Mouse (Mus musculus): ENCODE measurements around the gene Slc1a3. TPM values are rescaled to one million over a fixed set of nuclear protein-coding genes. Genes with fewer than 3 reads are reported as not detected.
"Not testable (repeated sequence)": the region's sequence is repeated elsewhere in the genome, so short reads cannot be mapped to it uniquely, and the experiment has no call there.

Gene Slc1a3
- polyA plus RNA-seq, 1 experiment from 2014 or later = 17.8 TPM

DNA sequence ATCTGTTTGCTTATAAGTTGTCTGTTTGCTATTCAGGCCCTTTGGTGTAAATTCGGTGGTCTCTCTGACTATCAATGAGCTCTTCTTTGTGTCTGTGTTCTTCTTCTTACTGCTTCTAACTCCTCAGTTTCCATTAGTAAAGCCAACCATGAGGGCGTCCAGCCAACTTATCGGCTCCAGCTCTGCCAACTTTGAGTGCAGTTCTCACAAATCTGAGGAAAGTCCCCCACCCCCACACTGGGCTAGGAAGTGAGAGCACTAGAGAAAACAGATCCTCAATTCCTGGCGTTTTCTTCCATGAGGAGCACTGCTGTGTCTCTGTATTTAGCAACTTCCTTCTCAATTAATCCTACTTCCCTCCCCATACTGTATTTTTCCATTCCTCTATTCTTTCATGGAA, 4.4 kb downstream of the Slc1a3 start:
- H3K36me3 ChIP-seq = no peaks in the 10 kb centered on the region
- no peak overlapping the region for H3K9ac ChIP-seq
- no peak for ATAC-seq (replicated peaks; ENCODE audit: low FRiP score)
- no peak overlapping the region for H3K4me3 ChIP-seq (replicated peaks)
- H3K4me2 ChIP-seq = no peak overlapping the region
- H3K27ac ChIP-seq = no peak overlapping the region
- H3K9me3 ChIP-seq (replicated peaks) = no peaks in the 10 kb centered on the region
- WGBS = 84% methylated on average over 4 of the region's 4 CpGs
- H3K4me1 ChIP-seq = peaks cover 8% of the 10 kb centered on the region; the same call in 1 of the 2 replicates
- 0 out of 2 replicates have a peak, but pooled peaks cover 8% of the 10 kb centered on the region for H3K27me3 ChIP-seq

DNA sequence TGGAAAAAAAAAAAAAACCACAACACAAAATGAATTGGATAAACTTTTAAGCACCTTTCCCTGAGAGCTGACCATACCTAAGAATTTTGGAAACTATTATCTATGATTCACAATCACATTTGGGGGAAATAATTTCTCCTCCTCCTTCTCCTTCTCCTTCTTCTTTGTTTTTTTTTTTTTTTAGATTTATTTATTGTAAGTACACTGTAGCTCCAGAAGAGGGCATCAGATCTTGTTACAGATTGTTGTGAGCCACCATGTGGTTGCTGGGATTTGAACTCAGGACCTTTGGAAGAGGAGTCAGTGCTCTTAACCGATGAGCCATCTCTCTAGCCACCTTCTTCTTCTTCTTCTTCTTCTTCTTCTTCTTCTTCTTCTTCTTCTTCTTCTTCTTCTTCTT, 5.0 kb downstream of the Slc1a3 start:
- H3K36me3 ChIP-seq; H3K4me1 ChIP-seq; H3K9me3 ChIP-seq (replicated peaks); H3K27me3 ChIP-seq; H3K9ac ChIP-seq; H3K4me3 ChIP-seq (replicated peaks); H3K27ac ChIP-seq; H3K4me2 ChIP-seq; ATAC-seq (replicated peaks; ENCODE audit: low FRiP score): not testable (repeated sequence)
- WGBS = 87% methylated on average over 1 of the region's 1 CpGs

DNA sequence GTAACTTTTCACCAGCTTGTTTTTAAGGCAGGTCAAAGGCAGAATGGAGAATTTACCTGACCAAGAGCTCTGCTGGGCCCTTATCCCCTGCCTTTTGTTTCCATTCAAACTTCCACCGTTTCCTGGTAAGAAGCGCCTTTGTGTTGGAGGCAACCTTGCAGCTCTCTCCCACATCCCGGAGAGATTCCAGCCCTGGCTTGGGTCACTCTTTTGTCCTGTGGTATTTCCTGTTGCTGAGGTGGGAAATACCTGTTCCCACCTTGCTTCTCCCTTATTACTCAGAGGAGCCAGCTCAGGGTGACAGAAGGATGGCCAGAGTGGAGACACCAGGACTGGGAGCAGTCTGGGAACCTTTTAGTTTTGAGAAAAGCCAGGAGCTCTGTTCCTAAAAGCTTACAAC, 12.6 kb downstream of the Slc1a3 start:
- no peak overlapping the region for H3K27ac ChIP-seq
- H3K27me3 ChIP-seq = no peaks in the 10 kb centered on the region
- no peak overlapping the region for H3K9ac ChIP-seq
- ATAC-seq (replicated peaks; ENCODE audit: low FRiP score) = no peak
- H3K4me1 ChIP-seq = no peaks in the 10 kb centered on the region
- H3K9me3 ChIP-seq (replicated peaks) = no peaks in the 10 kb centered on the region
- no peaks in the 10 kb centered on the region for H3K36me3 ChIP-seq
- 52% methylated on average over 3 of the region's 3 CpGs for WGBS
- no peak overlapping the region for H3K4me2 ChIP-seq
- H3K4me3 ChIP-seq (replicated peaks) = no peak overlapping the region

DNA sequence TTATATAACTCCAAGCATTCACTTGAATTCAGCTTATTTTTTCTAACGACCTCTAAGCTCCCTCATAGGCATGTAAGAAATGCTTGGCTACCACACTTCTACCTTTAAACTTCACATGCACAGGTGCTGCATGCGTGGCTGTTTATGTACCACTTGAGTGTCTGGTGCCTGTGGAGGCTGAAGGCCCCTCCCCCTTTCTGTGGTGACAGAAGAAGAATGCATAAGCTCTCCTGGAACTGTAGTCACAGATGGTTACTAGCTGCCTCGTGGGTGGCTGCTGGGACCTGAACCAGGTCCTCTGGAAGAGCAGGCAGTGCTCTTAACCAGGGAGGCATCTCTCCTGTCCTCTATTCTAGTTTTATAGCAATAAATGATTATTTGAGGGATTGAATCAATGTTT, 13.1 kb downstream of the Slc1a3 start:
- ATAC-seq (replicated peaks; ENCODE audit: low FRiP score) = no peak

DNA sequence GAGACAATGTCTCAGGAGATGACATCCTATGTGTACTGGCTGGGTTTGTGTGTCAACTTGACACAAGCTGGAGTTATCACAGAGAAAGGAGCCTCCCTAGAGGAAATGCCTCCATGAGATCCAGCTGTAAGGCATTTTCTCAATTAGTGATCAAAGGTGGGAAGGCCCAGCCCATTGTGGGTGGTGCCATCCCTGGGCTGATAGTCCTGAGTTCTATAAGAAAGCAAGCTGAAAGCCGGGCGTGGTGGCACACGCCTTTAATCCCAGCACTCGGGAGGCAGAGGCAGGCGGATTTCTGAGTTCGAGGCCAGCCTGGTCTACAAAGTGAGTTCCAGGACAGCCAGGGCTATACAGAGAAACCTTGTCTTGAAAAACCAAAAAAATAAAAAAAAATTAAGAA, 20.4 kb downstream of the Slc1a3 start:
- not testable (repeated sequence) for H3K9me3 ChIP-seq (replicated peaks); ATAC-seq (replicated peaks; ENCODE audit: low FRiP score); H3K9ac ChIP-seq; H3K4me3 ChIP-seq (replicated peaks); H3K4me1 ChIP-seq; H3K4me2 ChIP-seq; H3K27me3 ChIP-seq; H3K36me3 ChIP-seq; H3K27ac ChIP-seq
- WGBS = 94% methylated on average over 6 of the region's 6 CpGs

More for the DNA sequence above, 13.1 kb downstream of the Slc1a3 start:
- no peak overlapping the region for H3K4me3 ChIP-seq (replicated peaks)
- H3K9me3 ChIP-seq (replicated peaks) = no peaks in the 10 kb centered on the region
- H3K9ac ChIP-seq = no peak overlapping the region
- H3K4me1 ChIP-seq = no peaks in the 10 kb centered on the region
- H3K27ac ChIP-seq = no peak overlapping the region
- no peaks in the 10 kb centered on the region for H3K27me3 ChIP-seq
- WGBS = 72% methylated on average over 3 of the region's 3 CpGs
- H3K4me2 ChIP-seq = no peak overlapping the region
- H3K36me3 ChIP-seq = no peaks in the 10 kb centered on the region

DNA sequence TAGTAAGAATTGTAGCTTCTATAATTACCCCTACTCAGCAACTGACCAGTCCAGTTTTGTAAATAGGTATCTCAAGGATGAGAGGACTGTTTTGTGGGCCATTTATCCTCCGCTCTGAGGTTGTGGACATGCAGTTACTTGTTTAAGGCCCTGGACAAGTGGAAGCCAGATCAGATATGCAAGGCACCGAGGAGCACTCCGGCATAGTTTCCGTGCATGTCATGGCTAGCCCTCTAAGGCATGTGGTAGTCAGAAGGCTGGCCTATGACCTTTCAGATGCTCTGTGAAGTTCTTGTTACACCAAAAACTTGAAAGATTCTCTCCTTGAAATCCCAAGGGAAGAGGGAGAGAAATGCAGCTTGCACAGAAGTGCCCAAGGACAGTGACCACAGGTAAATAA, 23.7 kb downstream of the Slc1a3 start:
- no peak overlapping the region for H3K4me3 ChIP-seq (replicated peaks)
- ATAC-seq (replicated peaks; ENCODE audit: low FRiP score) = no peak
- no peaks in the 10 kb centered on the region for H3K27me3 ChIP-seq
- H3K27ac ChIP-seq = no peak overlapping the region
- H3K4me2 ChIP-seq = no peak overlapping the region
- no peaks in the 10 kb centered on the region for H3K9me3 ChIP-seq (replicated peaks)
- 94% methylated on average over 4 of the region's 4 CpGs for WGBS
- no peaks in the 10 kb centered on the region for H3K36me3 ChIP-seq
- no peak overlapping the region for H3K9ac ChIP-seq
- 0 out of 2 replicates have a peak, but pooled peaks cover 3% of the 10 kb centered on the region for H3K4me1 ChIP-seq

DNA sequence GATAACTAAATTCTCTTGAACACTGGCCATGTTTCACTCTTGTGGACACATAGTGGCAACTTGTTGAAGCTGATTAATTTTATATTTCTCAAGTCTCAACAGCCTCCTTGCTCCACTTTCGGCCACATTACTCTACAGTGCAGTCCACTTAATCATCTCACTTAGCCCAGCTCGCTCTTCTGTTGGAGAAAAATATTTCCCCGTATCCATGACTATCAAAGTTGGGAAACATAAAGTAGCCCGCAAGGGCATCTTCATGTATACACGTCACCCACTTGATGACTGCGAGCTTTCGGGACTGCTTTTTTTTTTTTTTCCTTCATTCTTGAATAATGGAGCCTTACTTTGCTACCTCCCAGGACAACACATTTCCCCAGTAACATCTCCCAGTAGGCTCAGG, 25.1 kb downstream of the Slc1a3 start:
- no peaks in the 10 kb centered on the region for H3K36me3 ChIP-seq
- H3K4me2 ChIP-seq = no peak overlapping the region
- H3K27ac ChIP-seq = no peak overlapping the region
- WGBS = 89% methylated on average over 7 of the region's 7 CpGs
- H3K9me3 ChIP-seq (replicated peaks) = no peaks in the 10 kb centered on the region
- H3K9ac ChIP-seq = no peak overlapping the region
- no peak for ATAC-seq (replicated peaks; ENCODE audit: low FRiP score)
- H3K27me3 ChIP-seq = no peaks in the 10 kb centered on the region
- no peak overlapping the region for H3K4me3 ChIP-seq (replicated peaks)
- H3K4me1 ChIP-seq = 0 out of 2 replicates have a peak, but pooled peaks cover 3% of the 10 kb centered on the region

DNA sequence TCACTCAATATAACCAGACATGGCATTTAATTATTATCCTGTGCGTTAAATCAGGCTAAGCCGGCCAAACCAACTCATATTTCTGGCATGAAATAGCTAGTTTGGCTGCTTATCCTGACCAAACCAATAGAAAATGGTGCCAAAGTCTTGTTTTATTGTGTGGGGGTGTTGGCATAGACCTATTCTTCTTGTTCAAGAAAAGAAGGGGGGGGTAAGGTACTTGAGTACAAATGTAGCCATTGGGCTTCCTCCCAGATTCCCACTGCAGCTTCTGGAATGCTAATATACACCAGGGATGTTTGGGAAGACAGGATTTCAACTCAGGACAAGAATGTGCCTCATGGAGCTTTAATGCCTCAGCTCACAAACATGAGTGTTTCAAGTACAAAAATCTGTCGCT, 26.3 kb downstream of the Slc1a3 start:
- no peak overlapping the region for H3K27ac ChIP-seq
- WGBS = 89% methylated on average over 3 of the region's 3 CpGs
- H3K4me2 ChIP-seq = no peak overlapping the region
- H3K9me3 ChIP-seq (replicated peaks) = no peaks in the 10 kb centered on the region
- H3K36me3 ChIP-seq = no peaks in the 10 kb centered on the region
- no peak for ATAC-seq (replicated peaks; ENCODE audit: low FRiP score)
- no peak overlapping the region for H3K4me3 ChIP-seq (replicated peaks)
- no peaks in the 10 kb centered on the region for H3K27me3 ChIP-seq
- H3K9ac ChIP-seq = no peak overlapping the region
- 0 out of 2 replicates have a peak, but pooled peaks cover 3% of the 10 kb centered on the region for H3K4me1 ChIP-seq

DNA sequence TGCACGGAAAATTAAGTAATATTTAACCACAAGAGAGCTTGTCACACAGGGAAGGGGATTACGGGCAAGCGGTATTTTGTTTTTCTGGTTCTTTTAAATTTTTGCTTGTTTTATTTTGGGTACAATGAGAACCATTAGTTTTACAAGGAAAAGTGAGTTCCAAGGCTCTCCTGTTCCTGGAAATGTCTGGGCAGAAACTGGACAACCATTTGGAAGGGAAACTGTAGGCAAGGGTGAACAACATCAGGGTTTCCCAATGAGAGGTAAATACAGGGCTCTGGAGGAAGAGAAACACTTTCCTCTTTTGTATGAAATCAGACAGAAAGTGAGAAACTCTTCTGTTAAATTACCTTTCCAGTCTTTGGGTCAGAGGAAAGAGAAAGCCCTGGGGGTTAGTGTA, 27.7 kb downstream of the Slc1a3 start:
- H3K4me3 ChIP-seq (replicated peaks) = no peak overlapping the region
- no peaks in the 10 kb centered on the region for H3K36me3 ChIP-seq
- H3K9ac ChIP-seq = no peak overlapping the region
- no peak for ATAC-seq (replicated peaks; ENCODE audit: low FRiP score)
- no peaks in the 10 kb centered on the region for H3K27me3 ChIP-seq
- H3K4me2 ChIP-seq = no peak overlapping the region
- 92% methylated on average over 3 of the region's 3 CpGs for WGBS
- H3K9me3 ChIP-seq (replicated peaks) = no peaks in the 10 kb centered on the region
- H3K27ac ChIP-seq = no peak overlapping the region
- H3K4me1 ChIP-seq = 0 out of 2 replicates have a peak, but pooled peaks cover 3% of the 10 kb centered on the region

DNA sequence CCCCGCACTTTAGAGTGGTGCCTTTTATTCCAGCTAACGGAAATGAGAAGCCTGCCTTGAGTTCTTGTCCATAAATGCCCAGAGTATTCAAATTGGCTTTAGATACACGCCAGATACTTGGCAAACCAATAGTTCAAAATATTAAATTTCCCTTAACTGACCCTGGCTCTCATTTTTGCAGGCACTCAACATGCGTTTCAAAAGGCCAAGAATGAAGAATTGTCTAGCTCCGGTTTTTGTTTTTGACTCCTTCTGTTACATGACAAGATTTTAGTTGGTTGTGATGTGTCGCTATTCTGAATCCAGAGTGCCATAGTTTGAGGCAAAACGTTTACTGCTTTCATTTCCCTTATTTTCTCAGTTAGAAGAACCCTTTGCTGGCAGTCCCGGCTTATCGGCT, 28.1 kb downstream of the Slc1a3 start:
- Histone ChIP-seq H3K9me3 (replicated peaks) (no peaks in the 10 kb centered on the region), H3K4me2 (no peak overlapping the region), H3K4me3 (replicated peaks) (no peak overlapping the region), H3K4me1 (0 out of 2 replicates have a peak, but pooled peaks cover 3% of the 10 kb centered on the region), H3K36me3 (no peaks in the 10 kb centered on the region), H3K27ac (no peak overlapping the region), H3K9ac (no peak overlapping the region), H3K27me3 (no peaks in the 10 kb centered on the region)
- WGBS = 90% methylated on average over 9 of the region's 9 CpGs
- no peak for ATAC-seq (replicated peaks; ENCODE audit: low FRiP score)

DNA sequence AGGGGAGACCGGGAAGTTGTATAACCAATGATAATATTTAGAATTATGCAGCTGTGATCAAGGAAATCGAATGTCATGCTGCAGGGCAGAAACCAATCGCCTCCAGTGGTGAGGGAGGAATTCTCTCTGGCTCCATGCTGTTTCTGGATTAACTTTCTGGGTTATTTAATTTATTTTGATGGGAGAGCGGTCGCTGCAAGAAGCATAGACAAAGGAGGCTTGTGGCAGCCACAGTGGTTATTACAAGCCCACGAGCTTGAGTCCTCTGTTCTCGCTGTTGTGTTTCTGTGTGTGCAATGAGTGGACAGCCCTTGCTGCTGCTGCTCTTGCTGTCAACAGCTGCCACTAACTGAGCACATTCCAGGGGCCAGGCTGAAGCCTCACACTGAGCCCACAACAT, 28.6 kb downstream of the Slc1a3 start:
- Histone ChIP-seq H3K36me3 (no peaks in the 10 kb centered on the region), H3K27me3 (no peaks in the 10 kb centered on the region), H3K9me3 (replicated peaks) (no peaks in the 10 kb centered on the region), H3K4me2 (no peak overlapping the region), H3K4me3 (replicated peaks) (no peak overlapping the region), H3K27ac (no peak overlapping the region), H3K4me1 (0 out of 2 replicates have a peak, but pooled peaks cover 3% of the 10 kb centered on the region), H3K9ac (no peak overlapping the region)
- no peak for ATAC-seq (replicated peaks; ENCODE audit: low FRiP score)
- 88% methylated on average over 7 of the region's 7 CpGs for WGBS

DNA sequence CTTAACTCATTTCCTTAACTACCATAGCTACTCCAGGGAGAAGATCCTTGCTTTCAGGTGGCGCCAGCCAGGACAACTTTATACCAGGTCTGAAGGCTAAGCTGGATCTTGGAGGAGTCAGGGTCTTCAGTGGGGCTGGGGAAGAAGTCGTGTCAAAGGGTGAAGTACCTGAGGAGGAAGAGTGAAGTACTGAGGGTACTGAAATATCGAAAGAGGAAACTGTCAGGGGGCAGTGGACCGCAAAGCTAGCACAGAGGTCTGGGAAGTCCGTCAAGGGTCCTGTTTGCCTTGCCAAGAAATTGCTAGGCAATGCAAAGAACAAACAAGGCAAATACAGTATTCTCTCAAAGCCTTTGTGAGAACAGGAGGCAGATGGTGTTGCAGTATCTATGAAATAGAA, 29.6 kb downstream of the Slc1a3 start:
- H3K4me1 ChIP-seq = 0 out of 2 replicates have a peak, but pooled peaks cover 3% of the 10 kb centered on the region

DNA sequence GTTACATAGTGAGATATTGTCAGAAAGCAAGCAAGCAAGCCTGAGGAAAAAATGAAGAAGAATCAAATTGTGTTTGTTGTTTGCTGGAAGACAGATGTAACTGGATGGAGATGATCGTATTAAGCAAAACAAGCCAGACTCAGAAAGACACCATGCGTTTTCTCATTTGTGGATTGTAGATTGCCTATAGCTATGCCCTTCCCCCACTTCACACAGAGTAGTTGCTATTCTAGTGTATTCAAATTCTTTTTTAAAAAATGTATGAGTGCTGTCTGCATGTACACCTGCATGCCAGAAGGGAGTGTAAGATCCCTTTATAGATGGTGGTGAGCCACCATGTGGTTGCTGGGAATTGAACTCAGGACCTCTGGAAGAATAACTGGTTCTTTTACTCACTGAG, 33.6 kb downstream of the Slc1a3 start:
- no peak overlapping the region for H3K4me2 ChIP-seq
- 97% methylated on average over 2 of the region's 2 CpGs for WGBS
- no peaks in the 10 kb centered on the region for H3K9me3 ChIP-seq (replicated peaks)
- no peak overlapping the region for H3K9ac ChIP-seq
- H3K4me3 ChIP-seq (replicated peaks) = no peak overlapping the region
- no peaks in the 10 kb centered on the region for H3K4me1 ChIP-seq
- H3K36me3 ChIP-seq = no peaks in the 10 kb centered on the region
- no peak for ATAC-seq (replicated peaks; ENCODE audit: low FRiP score)
- H3K27ac ChIP-seq = no peak overlapping the region
- no peaks in the 10 kb centered on the region for H3K27me3 ChIP-seq

More for the DNA sequence above, 29.6 kb downstream of the Slc1a3 start:
- no peak overlapping the region for H3K27ac ChIP-seq
- H3K9me3 ChIP-seq (replicated peaks) = no peaks in the 10 kb centered on the region
- no peak overlapping the region for H3K4me2 ChIP-seq
- no peak overlapping the region for H3K4me3 ChIP-seq (replicated peaks)
- no peak overlapping the region for H3K9ac ChIP-seq
- 75% methylated on average over 5 of the region's 5 CpGs for WGBS
- no peaks in the 10 kb centered on the region for H3K27me3 ChIP-seq
- H3K36me3 ChIP-seq = no peaks in the 10 kb centered on the region
- ATAC-seq (replicated peaks; ENCODE audit: low FRiP score) = no peak
